Mouse (Mus musculus) embryo, embryonic 10 days (tissue): ENCODE results near the gene 2310034G01Rik.

Experiments used
- DNase-seq: peaks from one replicate; pipeline ENCODE4 v3.0.0-alpha.2; 2015; ENCODE audit warnings: low spot score

Gene 2310034G01Rik

GRCm38 (mm10) chr19:46357344-46358280 is 7.5 kb upstream of the 2310034G01Rik start:
- no peak for DNase-seq

DNA sequence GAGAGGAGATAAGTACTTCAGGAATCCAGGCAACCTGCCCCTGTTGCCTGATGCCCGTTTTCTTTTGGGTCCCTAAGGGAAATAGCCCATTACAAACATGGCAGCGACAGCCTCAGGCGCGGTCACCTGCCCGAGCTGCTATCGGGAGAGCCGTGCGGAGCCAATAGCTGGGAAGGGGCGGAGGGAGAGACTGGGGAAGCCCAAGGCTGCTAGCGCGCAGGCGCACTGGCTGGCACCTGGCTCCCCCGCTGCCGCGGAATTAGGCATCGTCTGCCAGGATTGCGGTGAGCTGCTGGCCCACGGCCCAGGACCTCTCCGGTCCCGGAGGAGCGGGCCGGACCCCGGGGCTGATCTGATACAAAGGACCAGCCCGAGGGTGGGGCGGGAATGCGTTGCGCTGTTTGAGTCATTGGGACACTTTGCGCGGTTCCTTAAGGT is 6.6 kb upstream of the 2310034G01Rik start:
- peak; percentile 93 for DNase-seq

GRCm38 (mm10) chr19:46349550-46349949 is 552 bp downstream of the 2310034G01Rik start:
- no peak for DNase-seq

DNA sequence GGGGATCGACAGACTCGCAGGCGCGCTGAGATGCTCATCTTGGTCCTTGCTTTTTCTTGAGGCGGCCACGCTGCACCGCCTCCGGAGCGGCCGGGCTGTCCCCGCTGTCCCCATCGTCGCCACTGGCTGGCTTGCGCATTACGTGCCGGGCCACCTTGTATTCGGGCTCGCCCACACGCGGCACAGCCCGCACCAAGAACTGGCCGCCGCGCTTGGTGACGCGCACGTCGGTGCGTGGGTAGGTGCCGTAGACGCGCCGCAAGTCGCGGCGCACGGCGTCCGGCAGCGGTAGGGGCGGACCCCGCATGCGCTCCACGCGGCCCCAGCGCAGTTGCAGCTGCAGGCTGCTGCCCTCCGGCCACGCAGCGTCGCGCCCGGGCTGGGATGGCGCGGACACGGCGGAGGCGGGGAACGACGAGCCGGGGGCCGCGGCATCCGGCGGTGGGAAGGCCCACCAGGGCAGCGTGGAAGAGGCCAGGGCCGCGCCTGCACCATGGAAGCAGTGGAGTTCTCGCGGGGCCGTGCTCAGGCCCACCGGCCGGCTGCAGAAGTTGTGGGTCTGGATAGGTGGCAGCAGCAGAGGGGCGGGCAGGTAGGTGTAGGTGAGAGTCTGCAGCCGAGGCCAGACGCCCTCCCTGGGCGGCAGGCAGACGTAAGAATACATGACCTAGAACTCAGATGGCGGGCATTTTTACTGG is 1.2 kb downstream of the 2310034G01Rik start:
- peak; percentile 80 for DNase-seq

GRCm38 (mm10) chr19:46347936-46348668 is 2.0 kb downstream of the 2310034G01Rik start:
- peak; percentile 35 for DNase-seq

GRCm38 (mm10) chr19:46347146-46347545 is 3.0 kb downstream of the 2310034G01Rik start:
- no peak for DNase-seq

DNA sequence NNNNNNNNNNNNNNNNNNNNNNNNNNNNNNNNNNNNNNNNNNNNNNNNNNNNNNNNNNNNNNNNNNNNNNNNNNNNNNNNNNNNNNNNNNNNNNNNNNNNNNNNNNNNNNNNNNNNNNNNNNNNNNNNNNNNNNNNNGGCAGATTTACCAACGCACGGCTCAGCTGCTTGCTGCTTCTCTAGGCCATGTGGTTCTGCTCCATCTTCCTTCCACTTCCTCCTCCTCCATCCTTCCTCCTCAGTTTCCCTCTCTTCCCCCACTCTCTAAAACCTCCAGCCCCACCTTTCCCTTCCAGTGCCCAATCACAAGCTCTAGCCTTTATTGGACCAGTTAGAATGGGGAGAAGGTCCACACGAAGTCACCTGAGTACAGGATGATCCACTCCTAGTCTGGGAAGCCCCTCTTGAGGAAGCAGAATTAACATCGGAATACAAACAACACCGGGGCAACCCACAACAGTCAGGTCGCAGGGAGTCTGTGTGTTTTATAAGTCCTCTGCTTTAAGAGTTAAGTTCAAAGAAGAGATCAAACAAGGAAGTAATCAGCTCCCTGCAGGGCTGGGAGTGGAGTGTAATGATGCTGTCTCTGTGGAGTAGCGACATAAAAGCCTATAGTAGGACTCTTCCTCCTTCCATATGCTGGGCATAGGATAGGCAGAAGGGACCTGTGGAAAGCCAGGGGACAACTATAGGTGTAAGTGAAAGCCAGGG is 5.2 kb downstream of the 2310034G01Rik start:
- no peak for DNase-seq

- no peak for DNase-seq
Observed at GRCm38 (mm10) chr19:46339287-46339971, 10.7 kb downstream of the 2310034G01Rik start.

GRCm38 (mm10) chr19:46338942-46339286 is 11.2 kb downstream of the 2310034G01Rik start:
- DNase-seq = no peak

DNA sequence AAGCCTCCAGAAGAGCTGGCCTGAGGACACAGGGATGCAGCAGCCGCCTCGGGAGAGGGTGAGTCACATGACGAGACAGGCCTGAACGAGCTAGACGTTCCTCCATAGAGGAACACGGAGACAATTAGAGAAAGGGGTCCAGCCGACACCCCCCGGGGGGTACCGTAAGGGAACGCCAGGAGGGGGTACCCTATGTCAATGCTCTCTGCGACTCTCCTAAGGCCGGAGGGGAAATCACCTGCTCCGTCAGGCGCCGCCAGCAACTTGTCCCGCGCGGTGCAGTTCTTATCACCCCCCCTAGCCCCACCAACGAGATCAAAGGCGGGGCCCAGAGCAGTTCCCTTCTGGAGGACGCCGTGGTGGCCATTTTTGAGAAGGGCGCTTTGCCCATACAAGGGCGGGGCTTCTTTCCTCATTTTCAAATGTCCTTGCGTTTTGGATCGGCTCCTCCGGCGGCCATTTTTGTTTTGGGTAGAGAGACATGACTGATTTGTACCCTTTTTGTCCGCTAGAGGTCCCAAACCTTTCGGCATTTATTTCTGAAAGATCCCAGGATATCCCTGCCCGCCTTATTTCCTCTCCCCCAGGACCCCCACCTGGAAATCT is 11.7 kb downstream of the 2310034G01Rik start, which contains the start of gene Cuedc2:
Cuedc2 (minus strand) TSS at position 372 of the 606 bp plus-strand sequence.
- peak; percentile 94 for DNase-seq

DNA sequence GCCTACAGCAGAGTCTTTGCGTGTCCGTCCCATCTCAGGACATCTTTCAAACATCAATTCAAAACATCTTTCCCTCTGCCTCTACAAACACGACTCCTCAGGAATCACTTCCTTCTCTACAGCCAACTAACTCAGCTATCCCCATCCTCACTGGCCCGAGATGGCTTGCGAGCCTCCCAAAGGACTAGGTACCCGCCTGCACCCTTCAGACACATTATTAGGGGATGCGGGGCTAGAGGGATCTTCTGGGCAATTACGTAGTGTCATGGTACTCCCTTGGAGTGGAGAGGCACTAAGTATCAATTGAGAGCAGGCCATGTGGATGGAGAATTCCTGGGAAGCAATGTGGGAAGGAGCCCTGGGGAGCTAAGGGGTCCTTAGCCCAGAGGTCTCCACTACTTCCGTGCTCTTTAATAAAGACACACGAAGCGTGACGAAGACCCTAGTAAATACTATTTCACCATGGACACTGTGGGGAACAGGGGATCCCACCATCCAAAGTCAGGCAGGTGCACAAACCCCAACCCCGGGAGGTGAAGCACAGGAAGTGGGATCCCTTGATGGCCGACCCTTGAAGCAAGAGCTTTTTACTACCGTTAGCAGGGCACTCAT is 12.3 kb downstream of the 2310034G01Rik start:
- DNase-seq = no peak

- DNase-seq = no peak
Observed at GRCm38 (mm10) chr19:46333906-46334305, 16.2 kb downstream of the 2310034G01Rik start.

GRCm38 (mm10) chr19:46332721-46333339 is 17.3 kb downstream of the 2310034G01Rik start:
- DNase-seq = no peak

- DNase-seq = no peak
Observed at GRCm38 (mm10) chr19:46331936-46332335, 18.2 kb downstream of the 2310034G01Rik start.

DNA sequence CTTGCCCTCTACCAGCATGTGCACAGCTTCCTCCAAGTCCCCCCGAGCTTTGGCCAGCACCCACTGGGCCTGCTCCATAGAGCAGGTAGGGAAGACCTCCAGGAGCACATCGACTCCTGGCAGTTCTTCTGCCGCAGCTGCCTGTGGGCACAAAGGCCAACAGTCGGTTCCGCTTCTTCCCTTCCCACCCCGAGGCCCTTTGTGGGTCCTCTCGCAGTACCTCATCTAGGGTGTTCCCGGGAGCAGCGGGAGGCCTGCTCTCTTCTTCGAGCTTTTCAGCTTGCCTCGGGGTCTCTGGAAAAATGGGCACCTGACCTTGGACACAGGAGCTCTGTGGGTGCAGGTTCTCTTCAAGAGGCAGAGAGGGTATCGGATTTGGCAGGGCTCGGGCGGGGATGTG is 18.8 kb downstream of the 2310034G01Rik start:
- no peak for DNase-seq

DNA sequence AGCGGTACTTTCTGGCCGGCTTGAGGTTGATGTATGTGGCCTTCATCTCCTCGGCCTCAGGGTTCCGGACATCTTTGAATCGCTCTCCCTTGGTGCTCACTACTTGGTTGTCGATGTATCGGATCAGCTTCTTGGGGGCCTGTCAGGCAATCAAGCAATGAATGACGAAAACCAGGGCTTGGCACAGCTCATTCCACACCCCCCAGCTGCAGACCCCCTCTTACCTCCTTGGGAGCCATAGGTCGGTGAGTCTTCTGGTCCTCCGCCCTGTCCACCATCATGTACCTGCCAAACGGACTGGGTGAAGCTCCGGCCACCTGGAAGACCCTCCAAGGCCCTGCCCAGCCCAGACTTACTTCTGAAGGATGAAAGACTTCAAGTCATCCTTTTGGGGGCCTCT is 19.4 kb downstream of the 2310034G01Rik start:
- DNase-seq = no peak

- DNase-seq = peak; percentile 90
Observed at GRCm38 (mm10) chr19:46329951-46330350, 20.2 kb downstream of the 2310034G01Rik start.

- DNase-seq = no peak
Observed at GRCm38 (mm10) chr19:46329031-46329641, 21.0 kb downstream of the 2310034G01Rik start.
